Mouse (Mus musculus) macrophage (primary cell): ENCODE measurements around the gene Casq1. TPM values are rescaled to one million over a fixed set of nuclear protein-coding genes. Genes with fewer than 3 reads are reported as not detected.
"Not testable (repeated sequence)": the region's sequence is repeated elsewhere in the genome, so short reads cannot be mapped to it uniquely, and the experiment has no call there.

ENCODE experiments used
- H3K27ac ChIP-seq: fragments of 350-480 bp; formaldehyde crosslinking; 2 replicates; pipeline ENCODE4 v1.9.0; 2021
- H3K36me3 ChIP-seq: fragments of 350-480 bp; formaldehyde crosslinking; 2 replicates; pipeline ENCODE4 v1.9.0; 2021; ENCODE audit errors: inconsistent target
- H3K4me3 ChIP-seq: fragments of 350-480 bp; formaldehyde crosslinking; 2 replicates; pipeline ENCODE4 v1.9.0; 2021; ENCODE audit errors: inconsistent target
- H3K79me2 ChIP-seq: fragments of 350-480 bp; formaldehyde crosslinking; 2 replicates; pipeline ENCODE4 v1.9.0; 2021; ENCODE audit errors: inconsistent target
- WGBS: methylation state at CpG from one replicate; pipeline ENCODE4 v1.1.7; 2026; ENCODE audit warnings: inconsistent platforms; ENCODE audit not compliant: missing documents; 5-methylcytosine and 5-hydroxymethylcytosine counted together
- polyA plus RNA-seq: library from polyadenylated mRNA; stranded (reverse); fragments of 250-400 nt; gene quantifications from 3 replicates; pipeline ENCODE4 v1.2.4, GENCODE M21; 2018; ENCODE audit warnings: inconsistent platforms
- total RNA-seq, 78 experiments: library from RNA; depleted of rRNA; stranded (reverse); fragments of 250-400 nt; gene quantifications; 1 replicate in 9 of 78; 2 replicates in 24 of 78; 3 replicates in 43 of 78; 4 replicates in 2 of 78; pipeline ENCODE4 v1.2.4; 2018; ENCODE audit warnings: inconsistent platforms in 56 of 78

The Casq1 gene
- under 1 TPM in 1 of 26 experiments, not detected in 25; 0.68 TPM for total RNA-seq (2018; cell fraction: chromatin; rRNA removed)
- not detected for total RNA-seq (2018; cell fraction: cytosol; rRNA removed)
- total RNA-seq (2018; cell fraction: nucleus; rRNA removed), result under 1 TPM in 1 of 26 experiments, not detected in 25; 0.30 TPM
- not detected in 3 replicates for polyA plus RNA-seq

DNA sequence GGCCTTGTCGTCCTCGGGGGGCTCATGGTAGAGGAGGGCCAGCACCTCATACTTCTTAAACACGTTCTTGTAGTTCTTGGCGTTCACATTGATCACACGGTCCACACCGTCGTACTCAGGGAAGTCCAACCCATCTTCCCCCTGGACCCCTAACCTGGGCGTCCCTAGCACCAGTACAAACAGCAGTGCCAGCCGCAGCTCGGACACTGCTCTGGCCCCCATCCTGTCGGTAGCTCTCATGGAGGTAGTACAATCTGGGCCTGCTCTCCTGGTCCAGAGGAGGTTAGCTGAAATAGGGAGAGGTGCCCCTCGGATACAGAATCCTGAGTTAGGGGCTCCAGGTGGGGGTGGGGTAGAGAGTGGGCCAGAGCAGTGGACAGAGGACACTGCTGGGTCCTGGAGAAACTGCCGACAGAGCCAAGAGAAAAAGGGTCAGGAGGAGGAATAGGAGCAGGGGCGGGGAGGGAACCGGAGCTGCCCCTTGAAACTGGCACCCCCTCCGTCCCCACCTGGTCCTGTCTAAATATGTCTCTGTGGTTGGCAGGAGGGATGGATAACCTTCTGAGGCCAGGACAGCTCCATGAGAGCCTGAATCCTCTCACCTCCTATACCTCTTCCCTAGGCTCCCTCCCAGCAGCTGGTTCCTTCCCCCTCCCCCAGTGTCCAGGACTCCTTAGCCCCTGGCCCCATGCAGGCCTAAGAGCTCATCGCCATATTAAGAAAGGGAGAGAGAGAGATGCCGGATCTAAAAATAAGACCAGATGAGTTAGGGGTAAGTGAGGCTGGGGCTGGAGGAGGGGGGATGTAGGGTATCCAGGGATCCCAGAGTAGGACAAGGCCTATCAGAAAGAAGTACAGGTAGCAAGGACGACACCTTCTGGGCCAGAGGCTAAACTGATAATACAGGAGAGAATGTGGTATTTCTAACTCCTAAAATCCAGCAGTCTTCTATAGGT, at the start of gene Casq1:
Casq1 (minus strand) TSS at position 418 of the 956 bp plus-strand sequence.
- no peak within 1 kb of the TSS for H3K27ac ChIP-seq

DNA sequence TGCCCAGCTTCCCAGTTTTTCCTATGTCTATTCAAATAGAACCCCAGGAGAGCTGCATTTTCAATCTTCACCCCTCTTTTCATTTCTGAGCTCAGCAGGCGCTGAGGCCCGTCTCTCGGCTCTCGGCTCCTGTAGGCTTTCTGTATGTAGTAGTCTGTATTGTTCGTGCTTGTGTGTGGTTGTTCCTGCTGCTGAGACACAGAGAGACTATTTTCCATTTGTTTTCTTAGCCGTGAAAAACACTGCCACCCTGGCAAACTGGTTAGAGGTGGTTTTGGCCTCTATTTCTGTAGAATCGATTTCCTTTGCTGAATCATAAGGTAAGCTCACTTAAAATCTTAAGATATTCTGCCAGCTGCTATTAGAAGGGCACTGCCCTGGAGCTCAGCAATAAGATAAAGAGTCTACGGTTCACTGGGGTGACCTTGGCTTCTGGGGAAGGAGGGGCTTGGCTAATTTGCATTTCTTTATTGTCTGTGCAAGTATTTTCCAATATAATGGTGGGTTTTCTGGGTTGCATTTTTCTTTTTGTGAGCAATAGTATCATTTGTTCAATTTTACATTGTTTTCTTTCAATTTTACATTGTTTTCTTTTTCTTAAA, 41.9 kb upstream of the Casq1 start, which contains the start of gene Igsf8:
Igsf8 (plus strand) TSS at position 165 of the 602 bp plus-strand sequence.
- WGBS, result 86% methylated on average over 8 of the region's 8 CpGs

More for the DNA sequence above, at the start of gene Casq1:
- Histone ChIP-seq H3K36me3 (no peaks in the 10 kb centered on the region), H3K79me2 (no peaks in the 10 kb centered on the region), H3K4me3 (no peak within 1 kb of the TSS)
- 94% methylated on average over 16 of the region's 19 CpGs for WGBS

DNA sequence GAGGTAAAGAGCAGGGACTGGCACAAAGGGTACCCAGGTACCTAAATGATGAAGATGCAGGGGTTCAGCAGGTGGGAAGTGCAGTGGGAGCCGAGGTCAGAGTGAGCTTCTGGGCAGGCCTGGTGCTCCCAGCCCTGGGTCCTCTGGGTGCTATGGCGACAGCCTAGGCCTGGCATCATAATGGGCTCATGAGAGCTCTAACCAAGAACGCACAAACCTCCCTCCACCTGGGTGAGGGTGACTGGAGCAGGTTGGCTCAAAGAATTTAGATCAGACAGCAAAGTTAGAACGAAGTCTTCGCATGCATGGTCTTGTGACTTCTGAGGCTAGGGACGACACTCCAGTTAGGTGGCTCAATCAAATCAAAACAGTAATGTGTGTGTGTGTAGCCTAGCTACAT, 38.6 kb upstream of the Casq1 start, which contains the start of gene Atp1a4:
Atp1a4 (minus strand) TSS at position 101 of the 400 bp plus-strand sequence.
- 93% methylated on average over 4 of the region's 6 CpGs for WGBS
- H3K4me3 ChIP-seq, result no peak within 1 kb of the TSS
- H3K36me3 ChIP-seq, result no peaks in the 10 kb centered on the region

More for the DNA sequence above, 41.9 kb upstream of the Casq1 start, which contains the start of gene Igsf8:
- Histone ChIP-seq H3K36me3 (no peaks in the 10 kb centered on the region), H3K79me2 (no peaks in the 10 kb centered on the region), H3K4me3 (no peak within 1 kb of the TSS), H3K27ac (no peak within 1 kb of the TSS)

DNA sequence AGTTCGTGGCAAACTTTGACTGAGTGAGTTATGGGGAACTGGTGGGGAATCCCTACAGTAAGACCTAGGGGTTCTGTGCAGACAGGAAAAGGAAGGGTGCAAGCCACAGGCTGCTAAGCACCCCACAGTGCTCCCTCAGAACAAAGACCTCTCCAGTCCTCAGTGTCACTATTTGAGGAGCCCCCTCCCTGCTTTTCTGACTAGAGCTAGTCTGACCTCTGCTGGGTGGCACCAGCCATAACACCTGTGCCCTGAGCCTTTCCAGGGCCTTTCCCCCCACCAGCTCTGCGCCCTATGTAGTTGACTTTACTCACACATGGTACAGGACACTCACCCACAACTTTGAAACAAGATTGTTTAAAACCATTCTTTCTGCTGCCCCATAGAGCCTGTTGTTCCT, 28.0 kb upstream of the Casq1 start:
- Histone ChIP-seq H3K36me3 (no peaks in the 10 kb centered on the region), H3K79me2 (no peaks in the 10 kb centered on the region), H3K4me3 (no peak overlapping the region), H3K27ac (no peak overlapping the region)
- WGBS, result 26% methylated on average over 2 of the region's 2 CpGs

More for the DNA sequence above, 38.6 kb upstream of the Casq1 start, which contains the start of gene Atp1a4:
- no peak within 1 kb of the TSS for H3K27ac ChIP-seq
- no peaks in the 10 kb centered on the region for H3K79me2 ChIP-seq

GRCm38 (mm10) chr1:172247216-172247615, 27.5 kb upstream of the Casq1 start:
- Histone ChIP-seq H3K27ac (no peak overlapping the region), H3K79me2 (no peaks in the 10 kb centered on the region), H3K36me3 (no peaks in the 10 kb centered on the region), H3K4me3 (no peak overlapping the region)
- WGBS, result 76% methylated on average over 4 of the region's 4 CpGs

DNA sequence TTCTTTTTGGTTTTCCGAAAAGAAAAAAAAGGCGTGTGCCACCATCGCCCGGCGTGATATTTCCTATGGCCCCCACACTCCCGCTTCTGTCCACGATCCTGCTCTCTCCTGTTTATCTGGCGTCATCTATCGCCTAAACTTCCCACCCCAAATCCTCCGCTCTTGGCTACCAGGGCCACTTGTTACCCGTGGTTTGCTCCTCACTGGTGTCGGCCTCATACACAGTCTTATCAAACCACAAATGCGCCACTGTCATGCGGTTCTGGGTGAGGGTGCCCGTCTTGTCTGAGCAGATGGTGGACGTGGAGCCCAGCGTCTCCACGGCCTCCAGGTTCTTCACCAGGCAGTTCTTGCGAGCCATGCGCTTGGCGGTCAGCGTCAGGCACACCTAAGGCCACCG, 25.0 kb upstream of the Casq1 start:
- not testable (repeated sequence) for H3K79me2 ChIP-seq, H3K4me3 ChIP-seq, H3K36me3 ChIP-seq, H3K27ac ChIP-seq
- WGBS, result 63% methylated on average over 21 of the region's 23 CpGs

DNA sequence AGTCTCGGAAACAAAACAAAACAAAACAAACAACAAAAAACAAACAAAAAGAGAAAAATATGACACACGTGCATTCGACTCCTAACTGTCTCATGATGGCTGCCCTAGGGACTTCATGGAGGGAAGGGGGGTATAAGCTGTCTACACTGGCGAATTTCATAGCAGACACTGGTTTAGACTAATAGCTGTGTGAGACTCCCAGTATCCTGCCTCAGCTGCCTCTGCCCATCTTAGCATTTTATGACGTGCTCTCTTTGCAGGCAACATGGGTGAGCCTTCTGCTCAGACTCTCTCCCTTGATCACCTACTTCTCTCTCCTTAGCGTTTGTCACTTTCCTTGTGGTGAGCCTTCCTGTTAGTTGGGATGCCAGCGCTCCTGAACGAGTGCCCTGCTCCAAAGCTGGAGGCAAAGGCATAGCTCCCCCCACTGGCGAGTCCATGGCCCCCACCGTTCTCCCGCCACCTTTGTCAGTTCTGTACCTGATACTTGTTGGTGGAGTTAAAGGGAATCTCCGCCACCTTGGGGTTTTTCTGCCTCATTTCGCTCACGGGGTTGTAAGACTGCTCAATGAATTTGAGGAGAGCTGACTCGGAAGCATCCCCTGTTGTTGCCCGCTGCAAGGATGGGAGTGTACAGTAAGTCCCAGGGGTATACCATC, 24.0 kb upstream of the Casq1 start:
- Histone ChIP-seq H3K79me2 (no peaks in the 10 kb centered on the region), H3K27ac (no peak overlapping the region), H3K36me3 (no peaks in the 10 kb centered on the region), H3K4me3 (no peak overlapping the region)
- WGBS, result 66% methylated on average over 14 of the region's 16 CpGs

- Histone ChIP-seq H3K79me2 (no peaks in the 10 kb centered on the region), H3K27ac (no peak overlapping the region), H3K36me3 (no peaks in the 10 kb centered on the region), H3K4me3 (no peak overlapping the region)
- 89% methylated on average over 2 of the region's 2 CpGs for WGBS
Measured at GRCm38 (mm10) chr1:172242401-172242800, 22.7 kb upstream of the Casq1 start.

- WGBS, result 31% methylated on average over 6 of the region's 6 CpGs
- Histone ChIP-seq H3K4me3 (no peak overlapping the region), H3K79me2 (no peaks in the 10 kb centered on the region), H3K27ac (peak overlapping the region; percentile 10; the same call in 1 of the 2 replicates), H3K36me3 (no peaks in the 10 kb centered on the region)
Measured at GRCm38 (mm10) chr1:172240945-172241708, 21.5 kb upstream of the Casq1 start.

- 100% methylated on average over 1 of the region's 1 CpGs for WGBS
- Histone ChIP-seq H3K79me2 (no peaks in the 10 kb centered on the region), H3K27ac (no peak overlapping the region), H3K36me3 (no peaks in the 10 kb centered on the region), H3K4me3 (no peak overlapping the region)
Measured at GRCm38 (mm10) chr1:172229215-172229614, 9.5 kb upstream of the Casq1 start.

DNA sequence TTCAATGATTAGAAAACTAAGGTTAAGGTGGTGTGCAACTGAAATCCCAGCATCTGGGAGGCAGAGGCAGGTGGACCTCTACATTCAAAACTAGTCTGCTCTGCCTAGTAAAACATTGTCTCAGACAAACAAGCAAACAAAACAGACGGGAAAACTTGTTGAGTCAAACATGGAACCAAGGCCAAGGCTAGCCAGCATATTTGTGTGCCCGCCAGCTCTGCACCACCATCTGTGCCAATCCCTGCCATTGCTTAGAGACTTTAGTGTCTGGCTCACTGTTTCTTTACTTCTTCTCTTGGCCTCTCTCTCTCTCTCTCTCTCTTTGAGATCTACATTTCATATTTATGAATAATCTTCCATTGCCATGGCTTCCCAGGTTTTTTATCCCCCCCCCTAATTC, 8.5 kb upstream of the Casq1 start:
- Histone ChIP-seq H3K79me2 (no peaks in the 10 kb centered on the region), H3K36me3 (no peaks in the 10 kb centered on the region), H3K4me3 (no peak overlapping the region), H3K27ac (no peak overlapping the region)
- WGBS, result 100% methylated on average over 2 of the region's 2 CpGs

DNA sequence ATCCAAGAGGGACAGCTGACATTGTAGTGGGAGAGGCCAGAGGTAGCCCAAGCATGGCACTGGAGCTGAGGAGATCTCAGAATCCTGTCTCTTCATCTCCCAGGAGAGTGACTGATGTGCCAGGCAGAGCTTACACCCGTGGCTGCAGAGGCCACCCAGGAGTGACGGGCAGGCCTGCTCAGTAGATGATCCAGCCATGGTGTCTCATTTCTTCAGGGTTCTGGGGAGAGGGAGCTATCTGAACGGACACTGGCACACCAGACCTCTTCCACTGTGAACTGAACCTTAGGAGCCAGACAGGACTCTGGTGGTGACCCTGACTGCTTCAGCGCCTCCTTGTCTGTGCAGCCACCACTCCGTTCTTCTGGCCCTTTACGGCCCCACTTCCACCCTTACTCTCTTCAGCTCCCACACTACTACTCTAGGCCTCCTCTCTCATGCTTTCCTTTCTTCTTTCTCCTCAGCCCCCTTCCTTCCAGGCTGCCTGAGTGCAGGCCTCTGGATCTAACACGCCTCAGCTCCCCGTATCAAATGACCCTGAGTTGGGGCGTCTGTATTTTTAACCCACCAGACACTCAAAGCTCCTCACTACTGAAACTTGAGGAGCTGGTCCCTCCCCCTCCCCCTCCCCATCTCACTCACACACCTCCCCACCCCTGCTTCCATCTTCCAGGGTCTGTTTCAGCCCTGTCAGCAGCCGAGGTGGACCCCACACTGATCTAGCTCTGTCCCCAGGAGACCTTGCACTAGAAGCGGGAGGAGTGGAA, 1.8 kb upstream of the Casq1 start:
- Histone ChIP-seq H3K4me3 (no peak overlapping the region), H3K79me2 (no peaks in the 10 kb centered on the region), H3K27ac (no peak overlapping the region), H3K36me3 (no peaks in the 10 kb centered on the region)
- 88% methylated on average over 11 of the region's 11 CpGs for WGBS

GRCm38 (mm10) chr1:172220414-172220813, 746 bp upstream of the Casq1 start:
- Histone ChIP-seq H3K36me3 (no peaks in the 10 kb centered on the region), H3K4me3 (no peak overlapping the region), H3K79me2 (no peaks in the 10 kb centered on the region), H3K27ac (no peak overlapping the region)
- 85% methylated on average over 10 of the region's 10 CpGs for WGBS
